ENCODE assay signal across 8 mouse cellular contexts in the genomic region with DNA sequence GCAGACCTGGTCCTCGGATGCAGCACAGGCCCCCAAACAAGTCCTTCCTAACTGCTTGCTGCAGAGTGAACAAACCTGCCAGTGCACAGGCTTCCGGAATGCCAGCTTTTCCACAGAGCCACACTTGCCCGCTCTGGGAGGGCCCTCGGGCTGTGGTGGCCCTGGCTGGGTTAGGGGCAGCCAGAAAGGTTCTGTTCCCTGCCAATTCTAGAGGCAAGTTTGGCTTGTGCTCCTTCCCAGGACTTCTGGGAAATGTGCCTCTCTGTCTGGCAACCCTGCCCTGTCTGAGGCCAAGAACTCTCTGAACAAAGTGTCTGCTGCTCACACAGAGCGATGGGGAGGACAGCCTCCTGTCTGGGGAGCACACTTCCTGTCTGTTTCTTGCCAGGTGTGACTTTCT.
DNase-seq lines count a peak whose midpoint lies in the region; ATAC-seq and TF ChIP-seq lines count a peak whose summit lies in the region.

No protein-coding gene starts in this region.

- 84% methylated on average over 5 of the region's 5 CpGs for WGBS in midbrain, postnatal 0 days
- WGBS in midbrain, embryonic 13.5 days, result 94% methylated on average over 5 of the region's 5 CpGs

- no peaks in the 10 kb centered on the region for H3K4me1 ChIP-seq in midbrain, postnatal 0 days (ENCODE audit: insufficient read depth, low read length)
- H3K4me1 ChIP-seq in midbrain, embryonic 13.5 days (replicated peaks), result no peaks in the 10 kb centered on the region

- no peaks in the 10 kb centered on the region for H3K27me3 ChIP-seq in midbrain, postnatal 0 days (ENCODE audit: insufficient read depth, low read length)
- no peaks in the 10 kb centered on the region for H3K27me3 ChIP-seq in midbrain, embryonic 13.5 days

- no peaks in the 10 kb centered on the region for H3K9me3 ChIP-seq in midbrain, postnatal 0 days (ENCODE audit: low read length)
- H3K9me3 ChIP-seq in midbrain, embryonic 13.5 days, result no peaks in the 10 kb centered on the region

- ATAC-seq in midbrain, postnatal 0 days (ENCODE audit: low FRiP score), result peak; percentile 41; the same call in 1 of the 2 replicates
- ATAC-seq in midbrain, embryonic 13.5 days, result no peak

- no peak overlapping the region for H3K27ac ChIP-seq in midbrain, postnatal 0 days (ENCODE audit: low read depth, low read length)
- no peak overlapping the region for H3K27ac ChIP-seq in midbrain, embryonic 13.5 days

- H3K4me3 ChIP-seq in midbrain, postnatal 0 days (ENCODE audit: low read depth, low read length), result no peak overlapping the region
- no peak overlapping the region for H3K4me3 ChIP-seq in midbrain, embryonic 13.5 days (replicated peaks)

- DNase-seq in cerebellum, adult 11-12 months, result peak; percentile 22
- no peak for DNase-seq in cerebellum, adult 9-10 months
- DNase-seq in midbrain, postnatal 0 days (ENCODE audit: low spot score), result peak; percentile 69
- peak; percentile 2 to 33 for DNase-seq in left cerebral cortex, adult 8-10 months (ENCODE audit: low spot score in 2 of 2)
- peak; percentile 38 for DNase-seq in thymus, postnatal 4 days
- DNase-seq in spleen, adult 12 weeks (ENCODE audit: low spot score), result no peak
- no peak for DNase-seq in retina, embryonic 14.5 days (ENCODE audit: low spot score)

- no peak overlapping the region for H3K4me2 ChIP-seq in midbrain, postnatal 0 days (ENCODE audit: low read depth, low read length, poor library complexity, severe bottlenecking)
- H3K4me2 ChIP-seq in midbrain, embryonic 13.5 days (replicated peaks), result no peak overlapping the region

- H3K9ac ChIP-seq in midbrain, postnatal 0 days (replicated peaks; ENCODE audit: low read length, poor library complexity, severe bottlenecking), result no peak overlapping the region
- no peak overlapping the region for H3K9ac ChIP-seq in midbrain, embryonic 13.5 days (replicated peaks)

- H3K36me3 ChIP-seq in midbrain, postnatal 0 days (ENCODE audit: insufficient read depth, low read length), result no peaks in the 10 kb centered on the region
- H3K36me3 ChIP-seq in midbrain, embryonic 13.5 days, result no peaks in the 10 kb centered on the region

- no peak for TF ChIP-seq CTCF in midbrain, postnatal 0 days (IDR thresholded peaks at IDR 0.05)

Comparison
In these comparisons a context has a peak if more than half of its experiments do, and no peak if none do; other contexts are left out.
1. DNase-seq: peak in cerebellum, adult 11-12 months (single experiment), midbrain, postnatal 0 days (single experiment), left cerebral cortex, adult 8-10 months (2 of 2) and thymus, postnatal 4 days (single experiment); none in cerebellum, adult 9-10 months (single experiment), spleen, adult 12 weeks (single experiment) and retina, embryonic 14.5 days (single experiment).